Mouse (Mus musculus) embryonic fibroblast, embryonic 13.5 days (primary cell): ENCODE measurements around the gene Ttc28.

ENCODE experiments used
- CTCF ChIP-seq: IDR thresholded peaks from 2 replicates; pipeline ENCODE4 v1.5.1; 2011; ENCODE audit warnings: mild to moderate bottlenecking, control low read depth, low read length, moderate library complexity, borderline replicate concordance; ENCODE audit not compliant: insufficient read depth
- POLR2A ChIP-seq: IDR thresholded peaks from 2 replicates; pipeline ENCODE4 v1.6.1; 2011; ENCODE audit warnings: low read depth, mild to moderate bottlenecking, control low read depth, low read length, moderate library complexity

DNA sequence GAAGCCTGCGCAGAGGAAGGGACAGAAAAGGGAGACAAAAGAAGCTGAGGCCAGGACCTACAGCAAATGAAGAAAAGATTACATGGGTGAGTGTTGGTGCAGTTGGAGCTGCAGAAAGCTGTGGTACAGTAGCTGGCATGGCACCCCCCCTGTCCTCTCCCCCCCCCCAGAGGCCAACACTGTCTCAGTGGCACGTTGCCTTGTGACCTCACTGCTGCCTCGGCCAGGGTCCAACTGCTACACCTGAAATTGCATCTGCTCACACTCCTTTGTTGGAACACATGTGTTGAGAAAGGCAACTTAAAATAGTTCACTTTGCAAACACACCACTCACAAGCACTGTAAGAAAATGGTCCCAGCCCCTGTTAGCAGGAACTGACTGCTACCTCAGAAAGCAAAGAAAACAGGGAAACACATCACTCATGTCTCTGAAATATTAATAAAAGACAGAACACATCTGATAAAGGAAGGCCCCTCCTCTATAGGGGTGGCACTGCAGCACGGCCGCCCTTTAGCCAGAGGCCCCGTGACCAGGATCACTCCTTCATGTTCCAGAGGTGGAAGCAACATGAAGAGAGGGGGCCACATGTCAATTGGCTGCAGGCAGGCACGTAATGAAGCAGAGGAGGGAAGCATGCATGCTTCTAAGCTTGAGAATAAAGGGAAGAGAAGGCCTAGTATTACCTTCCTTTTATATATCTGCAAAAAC lies 301.8 kb downstream of the Ttc28 start:
- TF ChIP-seq CTCF (no peak), POLR2A (no peak)
